Mouse (Mus musculus) myocyte (in vitro differentiated cells): ENCODE data around the gene Gm609. TPM values are rescaled to one million over a fixed set of nuclear protein-coding genes. Genes with fewer than 3 reads are reported as not detected.

Source experiments
- H3K27me3 ChIP-seq: one replicate; pipeline ENCODE4 v1.6.1; 2011; ENCODE audit not compliant: control insufficient read depth, insufficient read depth, insufficient read length
- H3K36me3 ChIP-seq: one replicate; pipeline ENCODE4 v1.6.1; 2011; ENCODE audit not compliant: control insufficient read depth, insufficient read depth
- H3K4me2 ChIP-seq: one replicate; pipeline ENCODE4 v1.6.1; 2011; ENCODE audit warnings: low read depth, control low read depth
- H3K4me3 ChIP-seq: one replicate; pipeline ENCODE4 v1.5.1; 2011; ENCODE audit warnings: mild to moderate bottlenecking, control low read depth, moderate library complexity
- H3K79me2 ChIP-seq: one replicate; pipeline ENCODE4 v1.6.1; 2011; ENCODE audit not compliant: control insufficient read depth, insufficient read depth
- H3ac ChIP-seq: one replicate; pipeline ENCODE4 v1.6.1; 2011; ENCODE audit not compliant: control insufficient read depth, insufficient read length
- CEBPB ChIP-seq: IDR thresholded peaks from 2 replicates; pipeline ENCODE4 v1.6.1; 2011; ENCODE audit warnings: mild to moderate bottlenecking, moderate library complexity; ENCODE audit not compliant: poor library complexity, insufficient read depth, severe bottlenecking
- E2F4 ChIP-seq: IDR thresholded peaks from one replicate; pipeline ENCODE4 v1.6.1; 2011; ENCODE audit warnings: mild to moderate bottlenecking, control low read depth, moderate library complexity; ENCODE audit not compliant: insufficient read depth
- MAX ChIP-seq: IDR thresholded peaks from one replicate; pipeline ENCODE4 v1.6.1; 2011; ENCODE audit warnings: low read depth, mild to moderate bottlenecking, control low read depth
- MYOD1 ChIP-seq, 3 experiments: IDR thresholded peaks; one replicate each; pipeline ENCODE4 v1.6.1; 2011; ENCODE audit warnings: control low read depth in 2 of 3, low read depth in 2 of 3, mild to moderate bottlenecking in 2 of 3, moderate library complexity in 1 of 3; ENCODE audit not compliant: insufficient read length in 2 of 3, control insufficient read depth in 1 of 3
- MYOG ChIP-seq, 3 experiments: IDR thresholded peaks; one replicate each; pipeline ENCODE4 v1.6.1; 2011; ENCODE audit warnings: control low read depth in 2 of 3, low read depth in 2 of 3, mild to moderate bottlenecking in 2 of 3; ENCODE audit not compliant: insufficient read length in 2 of 3, control insufficient read depth in 1 of 3, insufficient read depth in 1 of 3
- POLR2A ChIP-seq: IDR thresholded peaks from one replicate; pipeline ENCODE4 v1.6.1; 2011; ENCODE audit warnings: low read depth, mild to moderate bottlenecking, control low read depth, moderate library complexity; ENCODE audit not compliant: insufficient read length
- POLR2AphosphoS2 ChIP-seq: IDR thresholded peaks from one replicate; pipeline ENCODE4 v1.6.1; 2011; ENCODE audit warnings: low read depth, control low read depth; ENCODE audit not compliant: insufficient read length
- REST ChIP-seq: IDR thresholded peaks from one replicate; pipeline ENCODE4 v1.6.1; 2011; ENCODE audit warnings: mild to moderate bottlenecking, control low read depth, moderate library complexity; ENCODE audit not compliant: insufficient read depth, insufficient read length
- SRF ChIP-seq: IDR thresholded peaks from one replicate; pipeline ENCODE4 v1.6.1; 2011; ENCODE audit warnings: low read depth; ENCODE audit not compliant: control insufficient read depth, insufficient read length
- TCF12 ChIP-seq: IDR thresholded peaks from one replicate; pipeline ENCODE4 v1.6.1; 2011; ENCODE audit warnings: mild to moderate bottlenecking, control low read depth; ENCODE audit not compliant: poor library complexity, insufficient read depth, severe bottlenecking
- TCF3 ChIP-seq: IDR thresholded peaks from one replicate; pipeline ENCODE4 v1.6.1; 2011; ENCODE audit warnings: low read depth, control low read depth; ENCODE audit not compliant: insufficient read length
- USF1 ChIP-seq: IDR thresholded peaks from one replicate; pipeline ENCODE4 v1.6.1; 2011; ENCODE audit warnings: low read depth, mild to moderate bottlenecking, control low read depth, moderate library complexity
- polyA plus RNA-seq: library from polyadenylated mRNA; unstranded; fragments of >200 nt; fragmentation: generic; extraction: Trizol; gene quantifications from one replicate; pipeline ENCODE4 v1.2.1, GENCODE M21; 2012; ENCODE audit warnings: missing spikeins

Gm609 gene
- polyA plus RNA-seq, 1 experiment = not detected

- peaks cover 21% of the 10 kb centered on the region for H3K36me3 ChIP-seq
- no peak overlapping the region for H3ac ChIP-seq
- H3K4me2 ChIP-seq = no peak overlapping the region
- TF ChIP-seq TCF3 (no peak), MYOD1 (IDR thresholded peaks at IDR 0.05; ENCODE audit: control insufficient read depth in 1 of 3, insufficient read length in 2 of 3, low read depth in 2 of 3) (no peak), SRF (no peak), TCF12 (no peak), E2F4 (no peak), MYOG (IDR thresholded peaks at IDR 0.05; ENCODE audit: control insufficient read depth in 1 of 3, insufficient read depth in 1 of 3, insufficient read length in 2 of 3, low read depth in 2 of 3) (no peak), MAX (no peak), POLR2AphosphoS2 (no peak), USF1 (no peak)
- no peak overlapping the region for H3K4me3 ChIP-seq
- no peaks in the 10 kb centered on the region for H3K79me2 ChIP-seq
- no peaks in the 10 kb centered on the region for H3K27me3 ChIP-seq
Measured at GRCm38 (mm10) chr16:45390286-45390956, 102.3 kb downstream of the Gm609 start.

GRCm38 (mm10) chr16:45389833-45390232 lies 102.9 kb downstream of the Gm609 start:
- H3K4me2 ChIP-seq = no peak overlapping the region
- no peak overlapping the region for H3K4me3 ChIP-seq
- H3K27me3 ChIP-seq = no peaks in the 10 kb centered on the region
- no peaks in the 10 kb centered on the region for H3K79me2 ChIP-seq
- H3ac ChIP-seq = no peak overlapping the region
- peaks cover 18% of the 10 kb centered on the region for H3K36me3 ChIP-seq
- TF ChIP-seq POLR2A = no peak
- no peak for TF ChIP-seq TCF3
- no peak for TF ChIP-seq E2F4
- no peak for TF ChIP-seq REST

- Histone ChIP-seq H3K36me3 (peaks cover 10% of the 10 kb centered on the region), H3ac (no peak overlapping the region), H3K27me3 (no peaks in the 10 kb centered on the region), H3K79me2 (no peaks in the 10 kb centered on the region), H3K4me2 (no peak overlapping the region), H3K4me3 (no peak overlapping the region)
- TF ChIP-seq CEBPB = no peak
- no peak for TF ChIP-seq USF1
- no peak for TF ChIP-seq SRF
- no peak for TF ChIP-seq MYOG (IDR thresholded peaks at IDR 0.05; ENCODE audit: control insufficient read depth in 1 of 3, insufficient read depth in 1 of 3, insufficient read length in 2 of 3, low read depth in 2 of 3)
- TF ChIP-seq TCF12 = no peak
- TF ChIP-seq MAX = no peak
- TF ChIP-seq MYOD1 (IDR thresholded peaks at IDR 0.05; ENCODE audit: control insufficient read depth in 1 of 3, insufficient read length in 2 of 3, low read depth in 2 of 3) = no peak
- TF ChIP-seq POLR2AphosphoS2 = no peak
- no peak for TF ChIP-seq REST
- no peak for TF ChIP-seq E2F4
- TF ChIP-seq POLR2A = no peak
- no peak for TF ChIP-seq TCF3
Measured at GRCm38 (mm10) chr16:45389041-45389440, 103.7 kb downstream of the Gm609 start.

GRCm38 (mm10) chr16:45381811-45382210 lies 111.0 kb downstream of the Gm609 start:
- Histone ChIP-seq H3K27me3 (no peaks in the 10 kb centered on the region), H3K4me2 (no peak overlapping the region), H3K36me3 (peaks cover 6% of the 10 kb centered on the region), H3ac (no peak overlapping the region), H3K79me2 (no peaks in the 10 kb centered on the region), H3K4me3 (no peak overlapping the region)
- no peak for TF ChIP-seq USF1
- no peak for TF ChIP-seq TCF3
- TF ChIP-seq MYOG (IDR thresholded peaks at IDR 0.05; ENCODE audit: control insufficient read depth in 1 of 3, insufficient read depth in 1 of 3, insufficient read length in 2 of 3, low read depth in 2 of 3) = no peak
- TF ChIP-seq POLR2AphosphoS2 = no peak
- no peak for TF ChIP-seq SRF
- TF ChIP-seq MAX = no peak
- TF ChIP-seq MYOD1 (IDR thresholded peaks at IDR 0.05; ENCODE audit: control insufficient read depth in 1 of 3, insufficient read length in 2 of 3, low read depth in 2 of 3) = no peak
- no peak for TF ChIP-seq POLR2A
- no peak for TF ChIP-seq E2F4
- TF ChIP-seq REST = no peak
- no peak for TF ChIP-seq TCF12
- TF ChIP-seq CEBPB = no peak

- Histone ChIP-seq H3K79me2 (no peaks in the 10 kb centered on the region), H3ac (no peak overlapping the region), H3K4me3 (no peak overlapping the region), H3K27me3 (no peaks in the 10 kb centered on the region), H3K4me2 (no peak overlapping the region), H3K36me3 (peaks cover 6% of the 10 kb centered on the region)
- TF ChIP-seq MYOG (IDR thresholded peaks at IDR 0.05; ENCODE audit: control insufficient read depth in 1 of 3, insufficient read depth in 1 of 3, insufficient read length in 2 of 3, low read depth in 2 of 3) = no peak
- TF ChIP-seq MAX = no peak
- TF ChIP-seq E2F4 = no peak
- no peak for TF ChIP-seq USF1
Measured at GRCm38 (mm10) chr16:45378959-45379358, 113.8 kb downstream of the Gm609 start.
